Mouse (Mus musculus) liver, adult 2 months (tissue): Measurements from ENCODE around the gene Vps29. TPM values are rescaled to one million over a fixed set of nuclear protein-coding genes. Genes with fewer than 3 reads are reported as not detected.

ENCODE experiments used
- DNase-seq: peaks from one replicate; pipeline ENCODE4 v3.0.0-alpha.2; 2011; ENCODE audit warnings: low read depth, low spot score; ENCODE audit errors: extremely low read depth
- H3K27ac ChIP-seq: fragments of 200-500 bp; replicated peaks from 2 replicates; pipeline ENCODE4 v1.5.1; 2012; ENCODE audit warnings: low read depth, mild to moderate bottlenecking, control low read depth, inconsistent platforms, low read length; ENCODE audit not compliant: insufficient read depth
- H3K27me3 ChIP-seq: fragments of 200-500 bp; 2 replicates; pipeline ENCODE4 v1.6.1; 2012; ENCODE audit warnings: mild to moderate bottlenecking, moderate library complexity, low read length, inconsistent platforms; ENCODE audit not compliant: control insufficient read depth, insufficient read depth
- H3K36me3 ChIP-seq: fragments of 200-500 bp; 2 replicates; pipeline ENCODE4 v1.6.1; 2012; ENCODE audit warnings: low read length, inconsistent platforms; ENCODE audit not compliant: control insufficient read depth, insufficient read depth
- H3K4me1 ChIP-seq: fragments of 200-500 bp; 2 replicates; pipeline ENCODE4 v1.6.1; 2011; ENCODE audit warnings: low read length; ENCODE audit not compliant: control insufficient read depth, insufficient read depth
- H3K4me3 ChIP-seq: fragments of 200-500 bp; 2 replicates; pipeline ENCODE4 v1.5.1; 2011; ENCODE audit warnings: low read depth, mild to moderate bottlenecking, control low read depth, low read length, moderate library complexity; ENCODE audit not compliant: insufficient read depth
- H3K79me2 ChIP-seq: fragments of 200-500 bp; 2 replicates; pipeline ENCODE4 v1.6.1; 2012; ENCODE audit warnings: inconsistent platforms, mild to moderate bottlenecking, low read length, moderate library complexity; ENCODE audit not compliant: control insufficient read depth, insufficient read depth
- H3K9ac ChIP-seq: fragments of 200-500 bp; 2 replicates; pipeline ENCODE4 v1.6.1; 2012; ENCODE audit warnings: low read depth, mild to moderate bottlenecking, control low read depth, inconsistent platforms, low read length
- CTCF ChIP-seq: fragments of 200-500 bp; IDR thresholded peaks from 2 replicates; pipeline ENCODE4 v1.5.1; 2011; ENCODE audit warnings: low read depth, low read length, control low read depth
- POLR2A ChIP-seq: fragments of 200-500 bp; IDR thresholded peaks from 2 replicates; pipeline ENCODE4 v1.6.1; 2011; ENCODE audit warnings: low read length, control low read depth; ENCODE audit not compliant: insufficient read depth; ENCODE audit errors: extremely low read depth
- WGBS: fragments of 180-500 bp; shearing (Covaris S2); methylation state at CpG from one replicate; pipeline ENCODE4 v1.1.7; 2018; 5-methylcytosine and 5-hydroxymethylcytosine counted together
- polyA plus RNA-seq: library from polyadenylated mRNA; depleted of rRNA; stranded (reverse); fragments of >200 nt; gene quantifications from 2 replicates; pipeline ENCODE4 v1.2.3, GENCODE M21; 2012
- total RNA-seq: library from RNA; depleted of rRNA; stranded (reverse); fragments of >200 nt; gene quantifications from 2 replicates; pipeline ENCODE4 v1.2.3, GENCODE M21; 2014

Gene Vps29
- total and polyA plus RNA-seq, 2 experiments = 24.9 to 58.8 TPM

- Histone ChIP-seq H3K27ac (no peak overlapping the region; the same call in 1 of the 2 replicates), H3K36me3 (peaks cover 13% of the 10 kb centered on the region)
- TF ChIP-seq POLR2A (no peak), CTCF (no peak)
Measured at GRCm38 (mm10) chr5:122319474-122320204, 34.5 kb upstream of the Vps29 start.

GRCm38 (mm10) chr5:122320205-122320781 lies 33.9 kb upstream of the Vps29 start:
- Histone ChIP-seq H3K27me3 (no peaks in the 10 kb centered on the region), H3K27ac (no peak overlapping the region; the same call in 1 of the 2 replicates), H3K4me3 (no peak overlapping the region), H3K4me1 (peaks cover 5% of the 10 kb centered on the region), H3K9ac (no peak overlapping the region), H3K79me2 (0 out of 2 replicates have a peak, but pooled peaks cover 3% of the 10 kb centered on the region), H3K36me3 (peaks cover 13% of the 10 kb centered on the region)
- 50% methylated on average over 12 of the region's 12 CpGs for WGBS
- TF ChIP-seq CTCF (no peak), POLR2A (no peak)
- peak; percentile 57 for DNase-seq

More at GRCm38 (mm10) chr5:122319474-122320204, 34.5 kb upstream of the Vps29 start:
- peak; percentile 54 for DNase-seq
- Histone ChIP-seq H3K9ac (no peak overlapping the region), H3K79me2 (0 out of 2 replicates have a peak, but pooled peaks cover 3% of the 10 kb centered on the region), H3K4me3 (no peak overlapping the region), H3K4me1 (peaks cover 8% of the 10 kb centered on the region), H3K27me3 (no peaks in the 10 kb centered on the region)
- 59% methylated on average over 14 of the region's 14 CpGs for WGBS

GRCm38 (mm10) chr5:122323523-122323922 lies 30.6 kb upstream of the Vps29 start:
- Histone ChIP-seq H3K4me3 (no peak overlapping the region), H3K4me1 (no peaks in the 10 kb centered on the region), H3K27ac (no peak overlapping the region), H3K36me3 (peaks cover 13% of the 10 kb centered on the region), H3K27me3 (no peaks in the 10 kb centered on the region), H3K79me2 (no peaks in the 10 kb centered on the region), H3K9ac (no peak overlapping the region)
- WGBS = 71% methylated on average over 8 of the region's 8 CpGs
- DNase-seq = no peak
- TF ChIP-seq CTCF = no peak
- no peak for TF ChIP-seq POLR2A

- TF ChIP-seq POLR2A = no peak
- no peak for TF ChIP-seq CTCF
- Histone ChIP-seq H3K9ac (no peak overlapping the region), H3K79me2 (no peaks in the 10 kb centered on the region), H3K36me3 (peaks cover 13% of the 10 kb centered on the region), H3K27me3 (no peaks in the 10 kb centered on the region), H3K4me3 (no peak overlapping the region), H3K4me1 (no peaks in the 10 kb centered on the region), H3K27ac (no peak overlapping the region)
- WGBS = 79% methylated on average over 23 of the region's 23 CpGs
- DNase-seq = peak; percentile 72
Measured at GRCm38 (mm10) chr5:122324608-122325431, 29.3 kb upstream of the Vps29 start.

- no peak overlapping the region for H3K27ac ChIP-seq
- H3K79me2 ChIP-seq = no peaks in the 10 kb centered on the region
- WGBS = 89% methylated on average over 8 of the region's 8 CpGs
- H3K9ac ChIP-seq = no peak overlapping the region
- no peaks in the 10 kb centered on the region for H3K4me1 ChIP-seq
- DNase-seq = no peak
- H3K36me3 ChIP-seq = peaks cover 12% of the 10 kb centered on the region
- H3K27me3 ChIP-seq = no peaks in the 10 kb centered on the region
- no peak for TF ChIP-seq CTCF
- TF ChIP-seq POLR2A = no peak
- no peak overlapping the region for H3K4me3 ChIP-seq
Measured at GRCm38 (mm10) chr5:122325477-122325876, 28.7 kb upstream of the Vps29 start.
